Mouse (Mus musculus): ENCODE data around the gene Birc2. TPM values are rescaled to one million over a fixed set of nuclear protein-coding genes. Genes with fewer than 3 reads are reported as not detected.

Gene Birc2
- polyA plus RNA-seq, 1 experiment from 2014 or later, result 21.6 TPM

- 59% methylated on average over 6 of the region's 6 CpGs for WGBS
- Histone ChIP-seq H3K9ac (no peak overlapping the region), H3K4me2 (no peak overlapping the region), H3K4me3 (no peak overlapping the region), H3K36me3 (no peaks in the 10 kb centered on the region), H3K27me3 (replicated peaks) (no peaks in the 10 kb centered on the region), H3K27ac (replicated peaks) (no peak overlapping the region), H3K9me3 (no peaks in the 10 kb centered on the region), H3K4me1 (peaks cover 9% of the 10 kb centered on the region)
- ATAC-seq (ENCODE audit: extremely low read depth, insufficient number of reproducible peaks, low FRiP score, low TSS enrichment), result no peak
These were observed 4.4 kb upstream of the Birc2 start for GRCm38 (mm10) chr9:7841221-7841620.

GRCm38 (mm10) chr9:7837806-7838440 lies 1.1 kb upstream of the Birc2 start:
- no peak for ATAC-seq (ENCODE audit: extremely low read depth, insufficient number of reproducible peaks, low FRiP score, low TSS enrichment)
- H3K4me3 ChIP-seq, result peak overlapping the region; percentile 72
- H3K36me3 ChIP-seq, result peaks cover 14% of the 10 kb centered on the region
- H3K27ac ChIP-seq (replicated peaks), result peak overlapping the region; percentile 99
- 20% methylated on average over 14 of the region's 14 CpGs for WGBS
- H3K27me3 ChIP-seq (replicated peaks), result no peaks in the 10 kb centered on the region
- no peaks in the 10 kb centered on the region for H3K9me3 ChIP-seq
- H3K4me1 ChIP-seq, result peaks cover 31% of the 10 kb centered on the region
- H3K4me2 ChIP-seq, result peak overlapping the region; percentile 78
- peak overlapping the region; percentile 95 for H3K9ac ChIP-seq

- no peak for ATAC-seq (ENCODE audit: extremely low read depth, insufficient number of reproducible peaks, low FRiP score, low TSS enrichment)
- peaks cover 40% of the 10 kb centered on the region for H3K4me1 ChIP-seq
- H3K4me2 ChIP-seq, result peak overlapping the region; percentile 78
- WGBS, result under 1% methylated on average over 16 of the region's 16 CpGs
- peak overlapping the region; percentile 72 for H3K4me3 ChIP-seq
- peaks cover 27% of the 10 kb centered on the region for H3K36me3 ChIP-seq
- H3K9ac ChIP-seq, result peak overlapping the region; percentile 95
- no peaks in the 10 kb centered on the region for H3K27me3 ChIP-seq (replicated peaks)
- H3K9me3 ChIP-seq, result no peaks in the 10 kb centered on the region
- peak overlapping the region; percentile 99 for H3K27ac ChIP-seq (replicated peaks)
These were observed 533 bp downstream of the Birc2 start for GRCm38 (mm10) chr9:7836331-7836730.

- Histone ChIP-seq H3K27me3 (replicated peaks) (no peaks in the 10 kb centered on the region), H3K27ac (replicated peaks) (no peak overlapping the region), H3K4me2 (peak overlapping the region; percentile 78), H3K9me3 (no peaks in the 10 kb centered on the region), H3K36me3 (peaks cover 27% of the 10 kb centered on the region), H3K9ac (no peak overlapping the region), H3K4me1 (peaks cover 47% of the 10 kb centered on the region), H3K4me3 (no peak overlapping the region; the same call in 1 of the 2 replicates)
- WGBS, result 74% methylated on average over 1 of the region's 1 CpGs
- ATAC-seq (ENCODE audit: extremely low read depth, insufficient number of reproducible peaks, low FRiP score, low TSS enrichment), result no peak
These were observed 1.6 kb downstream of the Birc2 start for GRCm38 (mm10) chr9:7835302-7835701.

GRCm38 (mm10) chr9:7833421-7833820 lies 3.4 kb downstream of the Birc2 start:
- 85% methylated on average over 6 of the region's 6 CpGs for WGBS
- Histone ChIP-seq H3K27me3 (replicated peaks) (no peaks in the 10 kb centered on the region), H3K4me1 (peaks cover 60% of the 10 kb centered on the region), H3K36me3 (peaks cover 27% of the 10 kb centered on the region), H3K27ac (replicated peaks) (0 out of 2 replicates have a peak overlapping the region, but pooled peaks have one; percentile 4), H3K9ac (peak overlapping the region; percentile 41; the same call in 1 of the 2 replicates), H3K4me2 (peak overlapping the region; percentile 50), H3K9me3 (no peaks in the 10 kb centered on the region), H3K4me3 (peak overlapping the region; percentile 21)
- ATAC-seq (ENCODE audit: extremely low read depth, insufficient number of reproducible peaks, low FRiP score, low TSS enrichment), result no peak

GRCm38 (mm10) chr9:7829531-7830528 lies 7.0 kb downstream of the Birc2 start:
- Histone ChIP-seq H3K4me3 (peak overlapping the region; percentile 13; the same call in 1 of the 2 replicates), H3K27ac (replicated peaks) (peak overlapping the region; percentile 55; the same call in 1 of the 2 replicates)

GRCm38 (mm10) chr9:7828706-7829105 lies 8.2 kb downstream of the Birc2 start:
- ATAC-seq (ENCODE audit: extremely low read depth, insufficient number of reproducible peaks, low FRiP score, low TSS enrichment), result no peak
- Histone ChIP-seq H3K36me3 (peaks cover 41% of the 10 kb centered on the region), H3K4me3 (no peak overlapping the region), H3K27me3 (replicated peaks) (no peaks in the 10 kb centered on the region), H3K4me2 (no peak overlapping the region), H3K9ac (no peak overlapping the region), H3K9me3 (no peaks in the 10 kb centered on the region), H3K27ac (replicated peaks) (no peak overlapping the region), H3K4me1 (peaks cover 35% of the 10 kb centered on the region)
- 89% methylated on average over 4 of the region's 4 CpGs for WGBS

More at GRCm38 (mm10) chr9:7829531-7830528, 7.0 kb downstream of the Birc2 start:
- 0 out of 2 replicates have a peak overlapping the region, but pooled peaks have one; percentile 33 for H3K9ac ChIP-seq
- WGBS, result 24% methylated on average over 9 of the region's 9 CpGs
- peak overlapping the region; percentile 46 for H3K4me2 ChIP-seq
- H3K4me1 ChIP-seq, result peaks cover 47% of the 10 kb centered on the region
- no peaks in the 10 kb centered on the region for H3K27me3 ChIP-seq (replicated peaks)
- no peaks in the 10 kb centered on the region for H3K9me3 ChIP-seq
- ATAC-seq (ENCODE audit: extremely low read depth, insufficient number of reproducible peaks, low FRiP score, low TSS enrichment), result peak; percentile 84; the same call in 1 of the 2 replicates
- H3K36me3 ChIP-seq, result peaks cover 47% of the 10 kb centered on the region

- Histone ChIP-seq H3K4me2 (no peak overlapping the region), H3K9ac (no peak overlapping the region), H3K4me3 (no peak overlapping the region), H3K27ac (replicated peaks) (no peak overlapping the region), H3K9me3 (no peaks in the 10 kb centered on the region), H3K36me3 (peaks cover 47% of the 10 kb centered on the region), H3K4me1 (peaks cover 9% of the 10 kb centered on the region), H3K27me3 (replicated peaks) (no peaks in the 10 kb centered on the region)
- WGBS, result 83% methylated on average over 5 of the region's 5 CpGs
- ATAC-seq (ENCODE audit: extremely low read depth, insufficient number of reproducible peaks, low FRiP score, low TSS enrichment), result no peak
These were observed 11.9 kb downstream of the Birc2 start for GRCm38 (mm10) chr9:7824916-7825315.

- WGBS, result 65% methylated on average over 3 of the region's 3 CpGs
- no peak overlapping the region for H3K27ac ChIP-seq (replicated peaks)
- no peaks in the 10 kb centered on the region for H3K9me3 ChIP-seq
- no peak overlapping the region for H3K9ac ChIP-seq
- no peak for ATAC-seq (ENCODE audit: extremely low read depth, insufficient number of reproducible peaks, low FRiP score, low TSS enrichment)
- H3K4me3 ChIP-seq, result no peak overlapping the region
- no peaks in the 10 kb centered on the region for H3K27me3 ChIP-seq (replicated peaks)
- no peaks in the 10 kb centered on the region for H3K4me1 ChIP-seq
- H3K36me3 ChIP-seq, result peaks cover 66% of the 10 kb centered on the region
- H3K4me2 ChIP-seq, result no peak overlapping the region
These were observed 14.1 kb downstream of the Birc2 start for GRCm38 (mm10) chr9:7822758-7823157.

- Histone ChIP-seq H3K4me2 (0 out of 2 replicates have a peak overlapping the region, but pooled peaks have one; percentile 34), H3K9ac (no peak overlapping the region), H3K4me3 (no peak overlapping the region), H3K27me3 (replicated peaks) (no peaks in the 10 kb centered on the region), H3K36me3 (no peaks in the 10 kb centered on the region), H3K4me1 (no peaks in the 10 kb centered on the region), H3K9me3 (no peaks in the 10 kb centered on the region), H3K27ac (replicated peaks) (no peak overlapping the region)
- 52% methylated on average over 5 of the region's 5 CpGs for WGBS
- ATAC-seq (ENCODE audit: extremely low read depth, insufficient number of reproducible peaks, low FRiP score, low TSS enrichment), result no peak
These were observed 31.8 kb downstream of the Birc2 start for GRCm38 (mm10) chr9:7805101-7805506.

- Histone ChIP-seq H3K27ac (replicated peaks) (no peak overlapping the region), H3K9me3 (no peaks in the 10 kb centered on the region), H3K9ac (no peak overlapping the region), H3K27me3 (replicated peaks) (no peaks in the 10 kb centered on the region), H3K4me1 (no peaks in the 10 kb centered on the region), H3K4me3 (no peak overlapping the region), H3K36me3 (peaks cover 12% of the 10 kb centered on the region), H3K4me2 (no peak overlapping the region)
- 74% methylated on average over 3 of the region's 3 CpGs for WGBS
- no peak for ATAC-seq (ENCODE audit: extremely low read depth, insufficient number of reproducible peaks, low FRiP score, low TSS enrichment)
These were observed 38.3 kb downstream of the Birc2 start for GRCm38 (mm10) chr9:7798555-7798954.
